Mouse (Mus musculus) forebrain, embryonic 12.5 days (tissue): Measurements from ENCODE around the gene Kcnab3. TPM values are rescaled to one million over a fixed set of nuclear protein-coding genes. Genes with fewer than 3 reads are reported as not detected.

Experiments
- ATAC-seq: fragments of 200-750 bp; cut with Nextera tagmentation; 2 replicates; pipeline ENCODE4 v1.8.0; 2017; ENCODE audit warnings: moderate TSS enrichment; ENCODE audit not compliant: low FRiP score
- H3K27ac ChIP-seq: fragments of 300-500 bp; sonication (generic); 2 replicates; pipeline ENCODE4 v1.5.1; 2016; ENCODE audit warnings: mild to moderate bottlenecking
- H3K27me3 ChIP-seq: fragments of 300-500 bp; sonication (generic); 2 replicates; pipeline ENCODE4 v1.6.1; 2016; ENCODE audit warnings: mild to moderate bottlenecking
- H3K36me3 ChIP-seq: fragments of 300-500 bp; sonication (generic); replicated peaks from 2 replicates; pipeline ENCODE4 v1.6.1; 2016; ENCODE audit warnings: mild to moderate bottlenecking
- H3K4me1 ChIP-seq: fragments of 300-500 bp; sonication (generic); 2 replicates; pipeline ENCODE4 v1.6.1; 2016
- H3K4me2 ChIP-seq: fragments of 300-500 bp; sonication (generic); 2 replicates; pipeline ENCODE4 v1.6.1; 2016; ENCODE audit warnings: mild to moderate bottlenecking, moderate library complexity
- H3K4me3 ChIP-seq: fragments of 300-500 bp; sonication (generic); replicated peaks from 2 replicates; pipeline ENCODE4 v1.5.1; 2016; ENCODE audit warnings: mild to moderate bottlenecking
- H3K9ac ChIP-seq: fragments of 300-500 bp; sonication (generic); 2 replicates; pipeline ENCODE4 v1.6.1; 2016; ENCODE audit warnings: mild to moderate bottlenecking
- H3K9me3 ChIP-seq: fragments of 300-500 bp; sonication (generic); 2 replicates; pipeline ENCODE4 v1.6.1; 2016
- WGBS: fragments of 180-500 bp; shearing (Covaris S2); methylation state at CpG from one replicate; pipeline ENCODE4 v1.1.7; 2016; 5-methylcytosine and 5-hydroxymethylcytosine counted together
- polyA plus RNA-seq: library from polyadenylated mRNA; unstranded; fragments of >200 nt; fragmentation: Nextera tagmentation; extraction: Ambion mirVana; gene quantifications from 2 replicates; pipeline ENCODE4 v1.2.1, GENCODE M21; 2016

Gene Kcnab3
- polyA plus RNA-seq, 1 experiment from 2014 or later, result 5.5 TPM

DNA sequence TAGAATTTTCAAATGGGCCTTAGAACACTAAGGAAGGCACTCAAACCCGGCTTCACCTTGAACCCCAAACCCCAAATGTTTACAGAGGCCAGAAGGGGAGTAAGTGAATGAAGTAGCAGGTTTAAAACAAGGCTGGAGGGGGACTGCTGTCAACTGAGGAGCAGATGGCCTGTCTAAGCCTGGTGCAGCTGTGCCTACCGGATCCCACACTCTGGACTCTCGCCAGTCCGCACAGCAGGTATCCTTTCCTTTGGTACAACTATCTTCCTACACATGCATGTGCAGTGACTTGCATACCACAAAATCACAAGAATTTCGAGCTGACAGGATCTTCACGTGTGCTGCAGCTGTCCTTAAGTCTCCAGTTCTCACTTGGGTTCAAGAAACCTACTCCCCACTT lies 4.0 kb upstream of the Kcnab3 start:
- ATAC-seq, result no peak
- Histone ChIP-seq H3K9me3 (no peaks in the 10 kb centered on the region), H3K4me3 (peak overlapping the region; percentile 62), H3K27ac (0 out of 2 replicates have a peak overlapping the region, but pooled peaks have one; percentile 1), H3K27me3 (peaks cover 7% of the 10 kb centered on the region), H3K36me3 (peaks cover 36% of the 10 kb centered on the region), H3K4me2 (peak overlapping the region; percentile 79), H3K9ac (peak overlapping the region; percentile 85), H3K4me1 (peaks cover 48% of the 10 kb centered on the region)
- WGBS, result 59% methylated on average over 6 of the region's 6 CpGs

DNA sequence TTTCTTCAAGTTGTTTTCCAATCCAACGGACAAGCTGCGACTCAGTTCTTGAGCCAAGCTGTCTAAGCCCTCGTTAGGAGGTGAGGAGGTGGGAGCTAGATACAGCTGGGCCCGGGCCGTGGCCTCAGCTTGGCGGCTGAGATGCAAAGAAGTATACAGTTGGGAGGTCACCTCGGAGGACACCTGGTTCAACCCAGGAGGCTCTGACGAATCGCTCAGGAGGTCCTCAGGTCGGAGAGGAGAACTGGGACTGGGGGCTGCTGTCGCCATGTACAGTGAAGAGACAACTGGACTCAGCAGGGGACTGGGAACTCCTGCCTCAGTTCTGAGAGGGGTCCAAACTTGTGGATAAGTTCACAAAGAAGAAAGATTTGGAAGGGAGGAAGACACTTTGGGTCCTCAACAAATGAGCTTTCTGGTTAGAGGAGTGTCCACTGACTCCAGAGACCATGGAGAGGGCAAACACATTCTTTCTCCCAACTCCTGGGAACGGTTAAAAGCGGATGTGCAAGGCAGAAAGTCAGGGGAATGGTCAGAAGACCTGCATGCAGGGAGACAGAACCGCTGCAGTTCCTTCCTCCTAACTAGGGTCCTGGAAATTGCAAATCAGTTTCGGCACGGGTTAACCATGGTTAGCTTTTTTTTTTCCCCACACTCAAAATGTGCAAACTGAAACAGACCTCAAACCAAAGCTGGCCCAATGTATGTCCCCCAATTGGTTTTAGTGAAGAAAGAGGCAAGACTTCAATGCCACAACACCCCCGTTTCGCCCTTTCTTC lies 3.2 kb upstream of the Kcnab3 start:
- Histone ChIP-seq H3K4me2 (peak overlapping the region; percentile 79), H3K9me3 (no peaks in the 10 kb centered on the region), H3K9ac (peak overlapping the region; percentile 85), H3K4me1 (peaks cover 51% of the 10 kb centered on the region), H3K36me3 (peaks cover 28% of the 10 kb centered on the region), H3K27ac (peak overlapping the region; percentile 91), H3K4me3 (peak overlapping the region; percentile 62), H3K27me3 (peaks cover 16% of the 10 kb centered on the region)
- no peak for ATAC-seq
- WGBS, result 15% methylated on average over 18 of the region's 18 CpGs

DNA sequence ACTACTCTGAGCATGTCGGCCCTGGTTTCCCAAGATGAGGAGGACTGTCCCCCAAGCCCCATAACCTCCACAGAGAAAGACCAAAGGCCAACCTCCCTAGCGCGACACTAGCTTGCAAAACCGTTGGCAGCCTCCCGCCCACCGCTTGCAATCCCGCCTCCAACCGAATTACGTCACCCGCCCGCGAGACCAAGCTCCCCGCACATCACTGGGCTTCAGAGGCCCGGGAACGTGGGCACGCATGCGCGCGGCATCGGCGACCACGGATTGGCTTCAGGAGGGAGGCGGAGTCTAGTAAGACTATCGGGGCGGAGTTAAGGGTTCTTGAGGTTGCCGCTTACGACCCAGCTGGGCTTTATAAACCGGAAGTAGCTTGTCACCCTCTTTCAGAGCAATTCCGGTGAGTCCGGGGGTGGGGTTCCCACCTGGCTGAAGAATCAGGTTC lies 2.4 kb upstream of the Kcnab3 start, which contains the start of the genes Cntrob and Trappc1:
TSS of gene Cntrob (minus strand) at position 109 of the 445 bp plus-strand sequence.
TSS of gene Trappc1 (plus strand) at position 314 of the 445 bp plus-strand sequence.
- under 1% methylated on average over 30 of the region's 30 CpGs for WGBS
- Histone ChIP-seq H3K4me1 (peaks cover 51% of the 10 kb centered on the region), H3K27ac (peak within 1 kb of the TSS; percentile 91), H3K36me3 (peaks cover 21% of the 10 kb centered on the region), H3K4me2 (peak within 1 kb of the TSS; percentile 79), H3K4me3 (peak within 1 kb of the TSS; percentile 62), H3K9ac (peak within 1 kb of the TSS; percentile 85), H3K27me3 (peaks cover 24% of the 10 kb centered on the region), H3K9me3 (no peaks in the 10 kb centered on the region)
- ATAC-seq, result peak; percentile 96

DNA sequence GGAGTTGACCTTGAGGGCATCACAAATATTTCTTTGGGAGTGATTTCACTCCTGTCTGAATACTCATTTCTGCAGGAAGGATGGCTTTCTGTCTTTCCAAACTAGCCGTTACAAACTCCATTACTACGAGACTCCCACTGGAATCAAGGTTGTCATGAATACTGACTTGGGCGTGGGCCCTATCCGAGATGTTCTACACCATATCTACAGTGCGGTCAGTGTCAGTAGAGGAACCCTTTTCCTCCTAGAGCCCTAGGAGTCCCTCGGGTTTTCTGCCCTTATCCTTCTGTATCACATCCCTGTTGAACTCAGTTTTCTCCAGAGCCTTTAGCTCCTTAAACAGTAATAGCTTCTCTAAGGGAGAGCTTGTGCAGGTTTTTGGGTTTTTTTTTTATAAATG lies 1.3 kb upstream of the Kcnab3 start:
- Histone ChIP-seq H3K9ac (0 out of 2 replicates have a peak overlapping the region, but pooled peaks have one; percentile 67), H3K36me3 (peaks cover 10% of the 10 kb centered on the region), H3K9me3 (no peaks in the 10 kb centered on the region), H3K4me1 (peaks cover 51% of the 10 kb centered on the region), H3K27me3 (peaks cover 34% of the 10 kb centered on the region), H3K4me3 (peak overlapping the region; percentile 62), H3K27ac (no peak overlapping the region), H3K4me2 (peak overlapping the region; percentile 79)
- no peak for ATAC-seq
- 83% methylated on average over 6 of the region's 6 CpGs for WGBS

DNA sequence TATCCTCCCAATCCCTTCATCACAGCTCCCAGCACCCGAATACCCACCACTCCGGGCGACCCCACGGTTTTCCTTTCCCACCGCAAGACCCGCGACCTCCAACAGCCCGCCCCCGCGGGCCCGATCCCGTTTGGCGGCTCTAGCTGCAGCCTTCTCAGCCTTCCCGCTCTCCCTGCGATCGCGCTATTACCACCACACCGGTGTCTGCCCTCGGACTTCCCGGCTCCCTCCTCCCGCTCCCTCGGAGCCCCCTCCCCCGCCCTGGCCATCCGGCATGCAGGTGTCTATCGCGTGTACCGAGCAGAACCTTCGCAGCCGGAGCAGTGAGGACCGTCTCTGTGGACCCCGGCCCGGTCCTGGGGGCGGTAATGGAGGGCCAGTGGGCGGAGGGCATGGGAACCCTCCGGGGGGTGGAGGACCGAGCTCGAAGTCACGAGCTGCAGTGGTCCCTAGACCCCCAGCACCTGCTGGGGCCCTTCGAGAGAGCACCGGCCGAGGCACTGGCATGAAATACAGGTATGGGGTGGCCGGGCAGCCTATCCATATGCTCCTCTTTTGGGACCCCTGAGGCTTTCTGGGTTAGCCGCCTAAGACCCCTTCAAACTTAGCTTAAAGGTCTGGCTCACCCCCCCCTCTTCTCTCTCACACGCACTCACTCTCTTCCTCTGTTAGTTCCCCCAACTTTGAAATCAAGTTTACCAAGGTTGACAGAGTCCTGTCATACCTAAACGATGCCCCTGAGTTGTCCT lies 524 bp downstream of the Kcnab3 start:
- no peaks in the 10 kb centered on the region for H3K9me3 ChIP-seq
- 2% methylated on average over 44 of the region's 45 CpGs for WGBS
- no peaks in the 10 kb centered on the region for H3K36me3 ChIP-seq
- peak overlapping the region; percentile 75 for H3K9ac ChIP-seq
- peaks cover 51% of the 10 kb centered on the region for H3K4me1 ChIP-seq
- H3K27me3 ChIP-seq, result peaks cover 50% of the 10 kb centered on the region
- ATAC-seq, result peak; percentile 16; the same call in 1 of the 2 replicates
- H3K27ac ChIP-seq, result peak overlapping the region; percentile 33; the same call in 1 of the 2 replicates
- H3K4me3 ChIP-seq, result peak overlapping the region; percentile 55
- peak overlapping the region; percentile 95 for H3K4me2 ChIP-seq

DNA sequence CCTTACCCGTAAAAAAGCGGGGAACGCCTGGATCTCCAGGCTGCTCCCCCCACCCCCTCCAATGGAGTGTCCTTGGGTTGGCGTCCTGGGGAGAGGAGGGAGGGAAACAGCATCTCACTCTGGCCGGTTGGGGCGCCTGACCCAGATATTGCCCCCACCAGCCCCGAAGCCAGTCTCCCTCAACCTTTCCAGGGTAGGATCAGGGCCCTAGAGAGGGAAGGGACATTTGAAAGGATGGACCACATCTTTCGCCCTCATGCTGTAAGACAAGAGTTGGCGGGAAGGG lies 1.0 kb downstream of the Kcnab3 start:
- H3K36me3 ChIP-seq, result no peaks in the 10 kb centered on the region
- 0 out of 2 replicates have a peak overlapping the region, but pooled peaks have one; percentile 75 for H3K9ac ChIP-seq
- H3K27me3 ChIP-seq, result peaks cover 50% of the 10 kb centered on the region
- WGBS, result 13% methylated on average over 9 of the region's 9 CpGs
- peak overlapping the region; percentile 95 for H3K4me2 ChIP-seq
- no peak overlapping the region for H3K27ac ChIP-seq
- H3K4me3 ChIP-seq, result peak overlapping the region; percentile 55; the same call in 1 of the 2 replicates
- H3K9me3 ChIP-seq, result no peaks in the 10 kb centered on the region
- no peak for ATAC-seq
- H3K4me1 ChIP-seq, result peaks cover 50% of the 10 kb centered on the region

DNA sequence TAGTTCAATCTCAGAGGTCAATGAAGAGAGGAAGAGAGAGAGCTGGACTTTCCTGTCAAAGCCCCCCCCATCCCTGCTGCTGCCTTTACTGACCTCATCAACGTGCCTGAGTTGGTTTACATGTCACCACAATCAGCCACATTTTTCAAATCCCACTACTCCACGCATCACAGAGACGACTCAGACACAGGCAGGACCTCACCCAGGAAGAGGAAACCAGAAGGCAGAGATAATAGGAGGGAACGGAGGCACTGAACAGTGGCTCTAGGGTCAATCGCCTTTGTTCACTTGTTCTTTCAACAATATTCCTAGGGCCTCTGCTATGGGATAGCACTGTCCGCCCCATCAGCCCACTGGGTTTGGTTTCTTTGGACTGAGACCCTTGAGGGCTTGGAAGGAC lies 1.6 kb downstream of the Kcnab3 start:
- Histone ChIP-seq H3K4me2 (no peak overlapping the region), H3K4me3 (no peak overlapping the region), H3K27ac (no peak overlapping the region), H3K9ac (no peak overlapping the region), H3K9me3 (no peaks in the 10 kb centered on the region), H3K36me3 (no peaks in the 10 kb centered on the region), H3K4me1 (peaks cover 50% of the 10 kb centered on the region), H3K27me3 (peaks cover 50% of the 10 kb centered on the region)
- ATAC-seq, result no peak
- WGBS, result 56% methylated on average over 6 of the region's 6 CpGs

DNA sequence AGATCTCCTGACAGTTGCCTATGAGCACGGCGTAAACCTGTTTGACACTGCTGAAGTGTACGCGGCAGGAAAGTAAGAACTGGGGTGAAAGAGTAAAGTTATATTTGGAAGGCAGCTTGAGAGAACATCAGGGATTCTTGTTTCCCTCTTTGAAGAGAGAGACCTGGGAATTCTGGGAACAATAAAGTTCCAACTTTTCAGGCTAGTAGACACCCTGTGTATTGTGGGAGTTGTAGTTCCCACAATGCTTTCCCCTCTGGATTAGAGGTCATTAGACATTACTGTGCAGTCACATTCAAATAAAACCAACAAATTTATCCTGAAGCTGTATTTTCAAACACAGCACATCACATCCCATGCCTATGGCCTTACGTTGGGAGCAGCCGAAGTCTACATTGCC lies 2.5 kb downstream of the Kcnab3 start:
- no peak overlapping the region for H3K27ac ChIP-seq

DNA sequence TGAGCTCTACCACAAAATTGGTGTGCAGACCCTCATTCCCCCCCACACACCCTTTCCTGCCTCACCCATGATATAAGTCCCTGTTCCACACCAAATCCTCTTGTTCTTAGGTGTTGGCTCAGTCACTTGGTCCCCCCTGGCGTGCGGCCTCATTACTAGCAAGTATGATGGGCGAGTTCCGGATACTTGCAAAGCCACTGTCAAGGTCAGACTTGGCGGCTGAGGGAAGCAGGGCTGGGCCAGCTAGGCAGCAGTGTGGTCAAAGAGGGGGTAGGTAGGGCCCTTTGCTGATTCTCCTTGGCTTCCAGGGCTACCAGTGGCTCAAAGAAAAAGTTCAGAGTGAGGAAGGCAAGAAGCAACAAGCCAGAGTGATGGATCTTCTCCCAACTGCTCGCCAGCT lies 5.1 kb downstream of the Kcnab3 start:
- H3K9ac ChIP-seq, result no peak overlapping the region
- peaks cover 30% of the 10 kb centered on the region for H3K4me1 ChIP-seq
- H3K4me2 ChIP-seq, result peak overlapping the region; percentile 64; the same call in 1 of the 2 replicates
- H3K4me3 ChIP-seq, result peak overlapping the region; percentile 43; the same call in 1 of the 2 replicates
- no peaks in the 10 kb centered on the region for H3K9me3 ChIP-seq
- WGBS, result 89% methylated on average over 6 of the region's 6 CpGs
- peaks cover 50% of the 10 kb centered on the region for H3K27me3 ChIP-seq
- no peaks in the 10 kb centered on the region for H3K36me3 ChIP-seq
- H3K27ac ChIP-seq, result no peak overlapping the region
- no peak for ATAC-seq

More for the DNA sequence above, 2.5 kb downstream of the Kcnab3 start:
- Histone ChIP-seq H3K4me2 (no peak overlapping the region), H3K27me3 (peaks cover 50% of the 10 kb centered on the region), H3K4me1 (peaks cover 48% of the 10 kb centered on the region), H3K9me3 (no peaks in the 10 kb centered on the region), H3K9ac (no peak overlapping the region), H3K4me3 (no peak overlapping the region), H3K36me3 (no peaks in the 10 kb centered on the region)
- 92% methylated on average over 6 of the region's 6 CpGs for WGBS
- ATAC-seq, result no peak

DNA sequence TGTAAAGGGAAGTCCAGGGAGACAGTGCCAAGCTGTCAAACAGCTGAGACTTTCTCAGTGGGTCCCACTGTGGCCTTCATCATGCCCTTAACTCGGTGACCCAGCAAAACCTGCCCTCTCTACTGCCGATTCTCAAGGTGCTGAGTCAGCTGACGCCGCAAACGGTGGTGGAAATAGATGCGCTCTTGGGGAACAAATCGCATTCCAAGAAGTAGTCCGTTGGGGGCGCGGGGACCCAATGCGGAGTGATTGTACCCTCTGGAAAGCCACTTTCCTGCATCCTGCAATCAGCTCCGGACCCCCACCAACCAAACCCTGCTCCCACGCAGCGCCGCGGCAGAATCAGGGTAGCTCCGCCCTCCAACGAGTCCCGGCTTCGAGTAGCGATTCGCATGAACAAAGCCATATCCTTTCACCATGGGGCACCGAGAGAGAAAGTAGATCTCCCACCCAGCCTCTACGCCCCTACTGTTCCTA lies 5.9 kb downstream of the Kcnab3 start:
- Histone ChIP-seq H3K9me3 (no peaks in the 10 kb centered on the region), H3K27ac (peak overlapping the region; percentile 62), H3K4me1 (peaks cover 22% of the 10 kb centered on the region), H3K27me3 (peaks cover 43% of the 10 kb centered on the region), H3K4me2 (peak overlapping the region; percentile 64), H3K9ac (peak overlapping the region; percentile 64), H3K4me3 (peak overlapping the region; percentile 43), H3K36me3 (no peaks in the 10 kb centered on the region)
- WGBS, result under 1% methylated on average over 24 of the region's 24 CpGs
- ATAC-seq, result peak; percentile 80

DNA sequence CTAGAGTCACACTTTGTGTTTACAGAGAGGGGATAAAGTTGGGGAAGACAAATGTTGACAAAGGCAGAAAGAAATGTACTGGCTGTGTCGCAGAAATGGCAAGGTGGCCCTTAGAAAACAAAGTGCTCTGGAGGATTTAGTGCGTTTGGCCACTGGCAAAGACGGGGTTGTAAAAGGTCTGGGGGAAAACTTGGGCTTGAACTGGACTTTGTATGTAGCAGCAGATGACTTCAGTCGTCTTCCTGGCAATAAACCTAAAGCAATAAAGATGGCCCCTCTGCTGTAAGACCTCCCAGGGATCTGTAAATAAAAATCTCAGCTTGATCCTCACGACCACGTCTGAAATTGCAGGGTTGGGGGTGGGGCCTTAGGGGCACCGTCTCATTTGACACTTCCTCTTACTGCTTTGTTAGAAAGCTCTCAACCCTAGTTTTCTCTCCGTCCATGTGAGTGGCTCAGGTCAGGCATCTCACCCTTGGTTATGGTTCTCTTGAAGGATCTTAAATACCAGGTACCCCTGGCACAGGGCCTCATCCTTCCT lies 6.7 kb downstream of the Kcnab3 start:
- 0 out of 2 replicates have a peak, but pooled peaks cover 4% of the 10 kb centered on the region for H3K9me3 ChIP-seq
- H3K4me1 ChIP-seq, result peaks cover 18% of the 10 kb centered on the region
- no peak overlapping the region for H3K4me3 ChIP-seq
- no peak overlapping the region; the same call in 1 of the 2 replicates for H3K4me2 ChIP-seq
- peak overlapping the region; percentile 62 for H3K27ac ChIP-seq
- ATAC-seq, result no peak
- peaks cover 35% of the 10 kb centered on the region for H3K27me3 ChIP-seq
- H3K36me3 ChIP-seq, result no peaks in the 10 kb centered on the region
- peak overlapping the region; percentile 64; the same call in 1 of the 2 replicates for H3K9ac ChIP-seq
- 42% methylated on average over 8 of the region's 8 CpGs for WGBS

DNA sequence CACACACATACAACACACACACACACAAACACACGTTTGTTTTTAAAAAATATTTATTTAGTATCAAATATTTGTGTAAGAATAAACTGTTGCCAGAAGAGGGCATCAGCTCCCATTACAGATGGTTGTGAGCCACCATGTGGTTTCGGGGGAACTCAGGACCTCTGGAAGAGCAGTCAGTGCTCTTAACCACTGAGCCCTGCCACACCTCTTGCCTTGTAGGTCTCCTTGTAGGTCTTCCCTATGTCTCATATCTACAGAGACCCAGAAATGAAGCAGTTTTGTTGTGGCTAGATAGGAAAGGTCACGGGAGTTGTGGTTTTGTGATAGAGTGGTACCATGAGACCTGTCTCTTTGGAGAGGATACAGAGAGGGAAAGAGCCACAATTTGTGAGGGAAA lies 7.9 kb downstream of the Kcnab3 start:
- Histone ChIP-seq H3K4me1 (peaks cover 18% of the 10 kb centered on the region), H3K9me3 (0 out of 2 replicates have a peak, but pooled peaks cover 5% of the 10 kb centered on the region), H3K4me3 (no peak overlapping the region), H3K27me3 (peaks cover 24% of the 10 kb centered on the region), H3K4me2 (no peak overlapping the region), H3K27ac (no peak overlapping the region), H3K36me3 (no peaks in the 10 kb centered on the region), H3K9ac (no peak overlapping the region)
- 73% methylated on average over 3 of the region's 3 CpGs for WGBS
- no peak for ATAC-seq
